Mouse (Mus musculus): ENCODE data around the gene Mip.

The Mip gene

GRCm38 (mm10) chr10:128209311-128210009 is 16.2 kb upstream of the Mip start:
- in situ Hi-C loops (cut with MboI; ENCODE audit: unreplicated experiment in 2 of 2) = loop anchor here (5.0 to 10.0 kb wide), 3 partner anchors 73 to 245 kb away; partner anchors contain the start of gene Smarcc2 (in 1 of the 2)

DNA sequence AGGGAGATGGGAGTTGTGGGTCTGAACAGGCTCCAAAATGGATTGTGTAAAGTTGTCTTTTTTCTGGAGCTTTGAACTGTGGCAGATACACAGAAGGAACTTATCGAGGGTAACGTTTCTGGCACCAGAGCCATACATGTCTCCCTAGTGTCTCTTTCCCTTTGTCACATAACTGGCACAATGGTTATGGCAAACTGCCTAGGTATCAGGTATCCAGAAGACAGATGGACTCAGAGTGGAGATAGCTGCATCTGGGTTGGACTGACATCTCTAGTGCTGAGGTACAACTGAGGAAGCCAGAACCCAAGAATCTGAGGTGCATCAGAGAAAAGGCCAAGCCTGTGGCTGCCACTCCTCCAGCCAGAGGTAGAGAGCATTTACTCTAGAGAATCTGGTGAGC is 15.5 kb upstream of the Mip start:
- in situ Hi-C loops (cut with MboI; ENCODE audit: unreplicated experiment in 2 of 2) = loop anchor here (5.0 to 10.0 kb wide), 3 partner anchors 72 to 245 kb away; partner anchors contain the start of gene Smarcc2 (in 1 of the 2)

DNA sequence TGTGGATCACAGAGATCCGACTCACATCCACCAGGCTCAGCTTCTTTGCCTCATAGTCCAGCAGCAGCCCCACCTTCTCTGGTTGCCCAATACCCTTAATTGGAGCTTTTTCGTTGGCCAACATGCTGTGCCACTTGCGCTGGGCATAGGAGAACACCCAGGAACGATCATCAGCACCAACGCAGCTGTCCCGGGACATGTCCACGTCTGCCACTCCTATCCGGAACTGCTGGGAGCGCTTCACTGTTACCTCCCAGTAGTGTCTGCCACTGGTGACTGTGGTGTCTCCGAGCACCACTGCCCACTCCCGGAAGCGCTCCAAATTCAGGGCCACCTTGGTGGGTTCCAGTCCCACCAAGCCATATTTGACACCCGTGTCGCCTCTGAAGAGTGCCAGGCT is 14.7 kb upstream of the Mip start:
- in situ Hi-C loops (cut with MboI; ENCODE audit: unreplicated experiment in 2 of 2) = loop anchor here (5.0 to 10.0 kb wide), 3 partner anchors 71 to 244 kb away; partner anchors contain the start of gene Smarcc2 (in 1 of the 2)

GRCm38 (mm10) chr10:128211390-128212108 is 14.1 kb upstream of the Mip start, which contains the start of gene Spryd4:
Gene Spryd4 (minus strand): TSS chr10:128211807.
- in situ Hi-C loops (cut with MboI; ENCODE audit: unreplicated experiment in 2 of 2) = loop anchor here (5.0 to 10.0 kb wide), 3 partner anchors 71 to 243 kb away; partner anchors contain the start of gene Smarcc2 (in 1 of the 2)

- in situ Hi-C loops (cut with MboI; ENCODE audit: unreplicated experiment in 2 of 2) = loop anchor here (5.0 to 10.0 kb wide), 3 partner anchors 70 to 243 kb away; partner anchors contain the start of gene Smarcc2 (in 1 of the 2)
Observed at GRCm38 (mm10) chr10:128212148-128212547, 13.5 kb upstream of the Mip start.

GRCm38 (mm10) chr10:128212871-128213323 is 12.7 kb upstream of the Mip start:
- in situ Hi-C loops (cut with MboI; ENCODE audit: unreplicated experiment in 2 of 2) = loop anchor here (5.0 to 10.0 kb wide), 3 partner anchors 69 to 242 kb away; partner anchors contain the start of gene Smarcc2 (in 1 of the 2)

DNA sequence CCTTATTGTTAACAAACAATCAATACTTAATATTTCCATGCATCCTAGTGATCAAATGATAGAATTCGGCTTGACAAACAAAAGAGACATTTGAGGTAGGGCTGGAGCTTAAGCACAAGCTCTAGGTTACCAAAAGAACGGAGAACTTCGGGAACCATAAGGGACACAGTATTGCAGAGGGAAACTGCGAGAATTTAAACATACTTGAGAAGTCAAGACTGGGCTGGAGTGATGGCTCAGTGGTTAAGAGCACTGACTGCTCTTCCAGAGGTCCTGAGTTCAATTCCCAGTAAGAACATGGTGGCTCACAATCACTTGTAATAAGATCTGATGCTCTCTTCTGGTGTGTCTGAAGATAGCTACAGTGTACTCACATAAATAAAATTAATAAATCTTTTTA is 11.5 kb upstream of the Mip start:
- in situ Hi-C loops (cut with MboI; ENCODE audit: unreplicated experiment in 2 of 2) = loop anchor here (5.0 to 10.0 kb wide), 3 partner anchors 68 to 241 kb away; partner anchors contain the start of gene Smarcc2 (in 1 of the 2)

GRCm38 (mm10) chr10:128214981-128215380 is 10.7 kb upstream of the Mip start:
- in situ Hi-C loops (cut with MboI; ENCODE audit: unreplicated experiment in 2 of 2) = loop anchor here (5.0 to 10.0 kb wide), 3 partner anchors 67 to 240 kb away; partner anchors contain the start of gene Smarcc2 (in 1 of the 2)

GRCm38 (mm10) chr10:128218387-128219117 is 7.1 kb upstream of the Mip start:
- in situ Hi-C loops (cut with MboI; ENCODE audit: unreplicated experiment in 2 of 2) = loop anchor here in 1 of 2 experiments (10.0 kb wide), 1 partner anchor 236 kb away; the partner anchor contains the start of gene Smarcc2

DNA sequence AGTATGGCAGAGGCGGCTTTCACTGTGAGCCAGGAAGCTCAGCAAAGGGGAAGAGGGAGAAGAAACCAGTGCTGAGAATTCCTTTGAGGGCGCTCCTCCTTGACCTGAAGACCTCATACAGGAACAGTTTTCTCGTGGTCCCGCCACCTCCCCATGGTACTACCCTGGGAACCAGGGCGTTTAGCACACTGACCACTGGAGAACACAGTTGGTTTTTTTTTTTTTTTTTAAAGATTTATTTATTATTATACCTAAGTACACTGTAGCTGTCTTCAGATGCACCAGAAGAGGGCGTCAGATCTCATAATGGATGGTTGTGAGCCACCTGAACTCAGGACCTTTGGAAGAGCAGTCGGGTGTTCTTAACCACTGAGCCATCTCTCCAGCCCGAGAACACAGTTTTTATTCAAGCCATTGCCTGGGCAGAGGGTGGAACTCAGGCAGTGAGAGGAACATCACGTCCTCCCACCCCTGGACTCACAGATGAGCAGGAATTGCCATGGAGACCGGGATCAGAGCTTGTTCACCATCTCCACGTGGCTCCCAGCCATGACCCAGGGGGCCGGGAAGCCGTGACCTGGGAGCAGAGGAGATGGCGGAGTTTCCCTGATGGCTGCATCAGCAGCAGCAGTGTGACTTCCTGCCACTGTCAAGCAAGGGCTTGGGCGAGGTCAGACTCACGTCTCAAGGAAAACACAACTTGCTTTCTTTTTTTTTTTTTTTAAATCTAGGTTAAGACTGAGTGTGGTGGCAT is 3.9 kb upstream of the Mip start:
- in situ Hi-C loops (cut with MboI; ENCODE audit: unreplicated experiment in 2 of 2) = no loop called here

- in situ Hi-C loops (cut with MboI; ENCODE audit: unreplicated experiment in 2 of 2) = no loop called here
Observed at GRCm38 (mm10) chr10:128225064-128225463, 574 bp upstream of the Mip start.

- in situ Hi-C loops (cut with MboI; ENCODE audit: unreplicated experiment in 2 of 2) = no loop called here
Observed at GRCm38 (mm10) chr10:128227592-128227991, 2.0 kb downstream of the Mip start.

DNA sequence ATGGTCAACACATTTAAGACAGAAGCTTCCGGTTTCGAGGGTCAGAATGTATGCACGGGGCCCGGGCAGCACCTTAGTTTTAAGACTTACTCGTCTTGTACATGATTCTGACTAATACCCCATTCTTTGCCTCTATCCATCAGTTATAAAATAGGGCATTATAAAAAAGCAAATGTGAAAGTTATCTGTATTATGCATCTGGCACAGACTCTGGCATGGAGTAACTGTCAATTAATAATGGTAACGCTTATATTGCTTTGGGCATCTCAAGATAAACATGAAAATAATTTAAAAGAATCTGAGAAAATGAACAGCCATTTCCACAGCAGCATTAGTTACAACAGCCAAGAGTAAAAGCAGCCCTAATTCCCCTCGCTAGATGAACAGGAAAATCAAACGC is 2.4 kb downstream of the Mip start:
- in situ Hi-C loops (cut with MboI; ENCODE audit: unreplicated experiment in 2 of 2) = no loop called here

- in situ Hi-C loops (cut with MboI; ENCODE audit: unreplicated experiment in 2 of 2) = no loop called here
Observed at GRCm38 (mm10) chr10:128230582-128230981, 4.9 kb downstream of the Mip start.

DNA sequence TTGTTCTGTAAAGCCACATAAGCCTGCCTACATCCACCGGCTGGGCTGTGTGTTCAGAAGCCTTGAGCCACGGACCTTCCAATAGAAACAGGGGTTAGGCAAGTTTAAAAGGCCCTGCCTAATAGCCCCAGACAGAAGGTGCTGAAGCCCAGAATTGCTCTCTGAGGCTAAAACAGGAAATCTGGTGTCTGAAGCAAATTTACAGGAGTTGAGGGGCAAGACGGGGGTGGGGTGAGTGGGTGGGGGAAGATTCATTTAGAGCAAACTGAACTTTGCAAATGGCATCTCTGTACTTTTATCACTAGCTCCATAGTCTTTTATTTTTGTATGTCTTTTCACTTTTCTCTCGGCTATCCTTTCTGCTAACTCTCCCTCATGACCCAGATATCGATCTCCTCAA is 5.5 kb downstream of the Mip start:
- in situ Hi-C loops (cut with MboI; ENCODE audit: unreplicated experiment in 2 of 2) = no loop called here

DNA sequence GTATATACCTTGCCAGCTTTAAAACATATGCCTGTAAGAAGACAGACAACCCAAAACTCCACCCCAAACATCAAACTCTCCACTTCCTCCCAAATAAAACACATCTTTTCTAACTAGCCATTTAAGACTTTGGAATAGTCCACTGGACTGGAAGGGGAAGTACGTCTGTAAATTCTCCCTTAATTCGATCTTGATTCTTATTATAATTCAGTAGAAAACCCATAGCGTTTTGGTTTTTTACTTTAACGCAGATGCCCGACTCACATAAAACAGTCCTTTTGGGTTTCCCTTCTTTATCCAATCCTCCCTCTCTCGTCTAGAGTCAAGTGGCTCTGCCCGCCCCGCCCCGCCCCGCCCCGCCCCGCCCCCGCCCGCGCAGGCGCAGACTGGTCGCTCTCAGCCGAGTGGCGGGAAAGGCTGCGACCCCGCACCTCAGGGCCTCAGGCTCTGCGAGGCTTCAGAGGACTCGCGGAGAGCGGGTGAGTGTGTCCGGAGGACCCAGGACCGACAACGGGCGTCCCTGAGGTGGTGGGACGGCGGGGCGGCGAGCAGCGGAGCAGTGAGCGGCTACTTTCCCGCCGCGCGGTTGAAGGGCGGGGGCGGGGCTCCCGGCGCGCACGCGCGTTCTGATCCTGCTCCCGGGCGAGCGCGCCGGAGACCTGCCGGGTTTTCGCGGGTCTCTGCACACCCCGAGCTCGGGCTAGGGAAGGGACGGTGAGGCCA is 6.2 kb downstream of the Mip start, which contains the start of gene Timeless:
Timeless (plus strand) TSS at position 369 of the 723 bp plus-strand sequence.
- in situ Hi-C loops (cut with MboI; ENCODE audit: unreplicated experiment in 2 of 2) = no loop called here

DNA sequence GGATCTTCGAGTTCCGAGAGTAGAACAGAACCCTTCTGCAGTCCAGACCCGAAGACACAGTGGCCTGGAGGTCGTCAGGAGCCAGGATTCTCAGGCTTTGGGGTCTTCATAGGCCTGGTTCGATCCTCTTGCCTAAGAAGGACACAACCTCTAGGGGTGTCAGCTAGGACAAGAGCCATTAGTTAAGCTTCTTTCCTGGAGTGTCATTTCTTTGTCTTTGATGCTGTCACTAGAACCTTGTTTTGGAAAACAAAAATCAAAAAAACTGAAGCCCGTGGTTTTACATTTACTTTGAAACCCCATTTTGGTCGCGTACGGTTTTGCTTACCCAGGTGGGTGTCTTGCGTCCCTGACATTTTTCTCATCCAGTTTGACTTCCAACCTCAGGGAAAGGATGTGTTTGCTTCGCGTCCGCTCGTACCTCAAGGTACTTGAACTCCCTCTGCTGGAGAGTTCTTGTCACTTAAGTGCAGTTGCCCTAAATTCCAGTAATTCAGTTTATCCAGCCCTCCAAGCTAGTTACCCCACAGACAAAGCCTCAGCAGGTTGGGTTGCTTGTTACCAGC is 6.9 kb downstream of the Mip start:
- in situ Hi-C loops (cut with MboI; ENCODE audit: unreplicated experiment in 2 of 2) = no loop called here

DNA sequence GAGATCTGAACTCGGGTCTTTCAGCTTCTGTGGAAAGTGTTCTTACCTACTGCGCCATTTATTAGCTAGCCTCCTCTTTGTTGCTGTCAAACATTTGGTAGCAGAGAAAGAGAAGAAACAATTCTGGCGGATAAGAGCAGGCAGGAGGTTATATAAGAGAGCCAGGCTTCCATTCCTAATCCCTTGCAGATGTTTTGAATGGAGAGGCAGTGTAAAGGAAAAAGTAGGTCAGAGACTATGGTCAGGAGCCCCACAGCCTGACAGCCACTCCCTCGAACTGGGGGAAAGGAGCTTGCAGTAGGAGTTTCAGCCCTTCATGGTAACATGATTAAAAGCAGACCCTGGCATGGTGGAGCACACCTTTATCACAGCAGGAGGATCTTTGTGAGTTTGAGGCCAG is 10.7 kb downstream of the Mip start:
- in situ Hi-C loops (cut with MboI; ENCODE audit: unreplicated experiment in 2 of 2) = no loop called here
